Mouse (Mus musculus) common myeloid progenitor, adult 5-6 weeks (primary cell): ENCODE measurements around the gene Il19. TPM values are rescaled to one million over a fixed set of nuclear protein-coding genes. Genes with fewer than 3 reads are reported as not detected.

Experiments used
- total RNA-seq: library from RNA; stranded (forward); fragments of 200-1000, 187-1606 nt; gene quantifications from 2 replicates; pipeline ENCODE4 v1.2.3, GENCODE M21; 2017

The Il19 gene
- total RNA-seq, 1 experiment from 2014 or later, result not detected

Other genes with a start within 250 kb of the Il19 start
- not detected in 2 replicates for gene Gm29427, start 224.3 kb downstream of the Il19 start, total RNA-seq
- 10.3 and 10.7 TPM in 2 replicates for gene Yod1, start 222.8 kb downstream of the Il19 start, total RNA-seq
- gene Pfkfb2, start 210.9 kb downstream of the Il19 start, total RNA-seq, result 19.4 and 22.3 TPM in 2 replicates
- gene AA986860, start 208.1 kb downstream of the Il19 start, total RNA-seq, result 0.37 and 0.44 TPM in 2 replicates
- gene Fcamr, start 139.2 kb downstream of the Il19 start, total RNA-seq, result not detected in 2 replicates
- not detected in 2 replicates for gene Pigr, start 113.4 kb downstream of the Il19 start, total RNA-seq
- not detected in 2 replicates for gene Fcmr, start 74.4 kb downstream of the Il19 start, total RNA-seq
- not detected in 2 replicates for gene Il24, start 52.7 kb downstream of the Il19 start, total RNA-seq
- not detected in 2 replicates for gene Il20, start 28.7 kb downstream of the Il19 start, total RNA-seq
- not detected in 2 replicates for gene Il10, start 79.7 kb upstream of the Il19 start, total RNA-seq
- 124 and 128 TPM in 2 replicates for gene Mapkapk2, start 157.7 kb upstream of the Il19 start, total RNA-seq
- gene Dyrk3, start 198.2 kb upstream of the Il19 start, total RNA-seq, result 10.3 and 11.4 TPM in 2 replicates
- gene Eif2d, start 213.1 kb upstream of the Il19 start, total RNA-seq, result 28.7 and 32.8 TPM in 2 replicates